Mouse (Mus musculus) MEL (cell line): ENCODE results near the gene Tnk2. TPM values are rescaled to one million over a fixed set of nuclear protein-coding genes. Genes with fewer than 3 reads are reported as not detected.

Experiments
- DNase-seq: peaks from one replicate; pipeline ENCODE4 v3.0.0; 2011; ENCODE audit warnings: low read depth, low spot score
- H3K27ac ChIP-seq: 2 replicates; pipeline ENCODE4 v1.5.1; 2012; ENCODE audit warnings: low read depth, mild to moderate bottlenecking, control low read depth, low read length, moderate library complexity; ENCODE audit not compliant: control insufficient read depth
- H3K27me3 ChIP-seq, 2 experiments: fragments of 150-350 bp in 1 of 2; sonication (generic) in 1 of 2; 2 replicates each; pipeline ENCODE4 v1.6.1; 2012; ENCODE audit warnings: low read length in 2 of 2, mild to moderate bottlenecking in 2 of 2, improper control_type of control experiment in 1 of 2, moderate library complexity in 1 of 2; ENCODE audit not compliant: insufficient read depth in 2 of 2, control insufficient read depth in 1 of 2
- H3K36me3 ChIP-seq, 2 experiments: 2 replicates each; pipeline ENCODE4 v1.6.1; 2012 to 2014; ENCODE audit warnings: low read length in 2 of 2, improper control_type of control experiment in 1 of 2, inconsistent platforms in 1 of 2, mild to moderate bottlenecking in 1 of 2; ENCODE audit not compliant: insufficient read depth in 2 of 2, control insufficient read depth in 1 of 2
- H3K4me1 ChIP-seq, 2 experiments: fragments of 150-350 bp in 1 of 2; sonication (generic) in 1 of 2; 2 replicates each; pipeline ENCODE4 v1.6.1; 2012; ENCODE audit warnings: low read length in 2 of 2, improper control_type of control experiment in 1 of 2, mild to moderate bottlenecking in 1 of 2; ENCODE audit not compliant: insufficient read depth in 2 of 2, control insufficient read depth in 1 of 2
- H3K4me3 ChIP-seq, 2 experiments: fragments of 150-350 bp in 1 of 2; sonication (generic) in 1 of 2; 2 replicates each; pipeline ENCODE4 v1.5.1; 2012; ENCODE audit warnings: low read depth in 2 of 2, low read length in 2 of 2, mild to moderate bottlenecking in 2 of 2, moderate library complexity in 2 of 2, control low read depth in 1 of 2, improper control_type of control experiment in 1 of 2; ENCODE audit not compliant: control insufficient read depth in 1 of 2, insufficient read depth in 1 of 2
- H3K79me2 ChIP-seq: 2 replicates; pipeline ENCODE4 v1.6.1; 2012; ENCODE audit warnings: mild to moderate bottlenecking, low read length, moderate library complexity; ENCODE audit not compliant: control insufficient read depth, poor library complexity, insufficient read depth
- H3K9ac ChIP-seq: 2 replicates; pipeline ENCODE4 v1.6.1; 2012; ENCODE audit warnings: low read depth, mild to moderate bottlenecking, control low read depth, low read length, moderate library complexity; ENCODE audit not compliant: control insufficient read depth, poor library complexity, severe bottlenecking
- H3K9me3 ChIP-seq: fragments of 150-350 bp; sonication (generic); replicated peaks from 2 replicates; pipeline ENCODE4 v1.6.1; 2012; ENCODE audit warnings: mild to moderate bottlenecking, low read length, improper control_type of control experiment, moderate library complexity; ENCODE audit not compliant: insufficient read depth
- CHD1 ChIP-seq: IDR thresholded peaks from 2 replicates; pipeline ENCODE4 v1.6.1; 2012; ENCODE audit warnings: low read depth, mild to moderate bottlenecking, inconsistent platforms, low read length, improper control_type of control experiment
- CHD2 ChIP-seq: IDR thresholded peaks from 2 replicates; pipeline ENCODE4 v1.6.1; 2011; ENCODE audit warnings: low read length, improper control_type of control experiment
- CTCF ChIP-seq, 3 experiments: IDR thresholded peaks in 2 of 3; conservative IDR thresholded peaks in 1 of 3; 2 replicates each; pipeline ENCODE4 v1.5.1; 2011 to 2012; ENCODE audit warnings: low read length in 3 of 3, low read depth in 2 of 3, mild to moderate bottlenecking in 2 of 3, improper control_type of control experiment in 1 of 3, inconsistent platforms in 1 of 3, mixed read lengths in 1 of 3, moderate library complexity in 1 of 3; ENCODE audit not compliant: control insufficient read depth in 1 of 3, insufficient read depth in 1 of 3, poor library complexity in 1 of 3, severe bottlenecking in 1 of 3
- EP300 ChIP-seq, 2 experiments: IDR thresholded peaks; 2 replicates each; pipeline ENCODE4 v1.6.1; 2011; ENCODE audit warnings: improper control_type of control experiment in 2 of 2, low read length in 2 of 2, low read depth in 1 of 2, mild to moderate bottlenecking in 1 of 2
- KAT2A ChIP-seq: conservative IDR thresholded peaks from 2 replicates; pipeline ENCODE4 v1.6.1; 2012; ENCODE audit warnings: low read depth, low read length, improper control_type of control experiment, inconsistent platforms
- MAFK ChIP-seq: IDR thresholded peaks from 2 replicates; pipeline ENCODE4 v1.6.1; 2011; ENCODE audit warnings: low read depth, mild to moderate bottlenecking, low read length, improper control_type of control experiment, borderline replicate concordance
- MEF2A ChIP-seq: IDR thresholded peaks from 2 replicates; pipeline ENCODE4 v1.6.1; 2014; ENCODE audit warnings: low read depth, mild to moderate bottlenecking, inconsistent platforms, low read length, improper control_type of control experiment; ENCODE audit not compliant: poor library complexity, insufficient replicate concordance, severe bottlenecking; ENCODE audit errors: extremely low read depth
- RAD21 ChIP-seq: IDR thresholded peaks from 2 replicates; pipeline ENCODE4 v1.6.1; 2011; ENCODE audit warnings: mild to moderate bottlenecking, low read depth, low read length, improper control_type of control experiment
- SIN3A ChIP-seq: IDR thresholded peaks from 2 replicates; pipeline ENCODE4 v1.6.1; 2012; ENCODE audit warnings: low read length, improper control_type of control experiment, inconsistent platforms
- SMC3 ChIP-seq: IDR thresholded peaks from 2 replicates; pipeline ENCODE4 v1.6.1; 2011; ENCODE audit warnings: low read depth, low read length, improper control_type of control experiment
- TAL1 ChIP-seq: IDR thresholded peaks from 2 replicates; pipeline ENCODE4 v1.6.1; 2012; ENCODE audit warnings: mild to moderate bottlenecking, inconsistent platforms, low read length, moderate library complexity, mixed read lengths
- UBTF ChIP-seq: IDR thresholded peaks from 2 replicates; pipeline ENCODE4 v1.6.1; 2012; ENCODE audit warnings: low read depth, mild to moderate bottlenecking, inconsistent platforms, low read length, improper control_type of control experiment, moderate library complexity, borderline replicate concordance; ENCODE audit not compliant: insufficient read depth
- USF1 ChIP-seq: IDR thresholded peaks from 2 replicates; pipeline ENCODE4 v1.6.1; 2014; ENCODE audit warnings: low read depth, mild to moderate bottlenecking, inconsistent platforms, low read length, improper control_type of control experiment, moderate library complexity
- ZC3H11A ChIP-seq: IDR thresholded peaks from 2 replicates; pipeline ENCODE4 v1.6.1; 2012; ENCODE audit warnings: low read depth, mild to moderate bottlenecking, inconsistent platforms, low read length, improper control_type of control experiment
- ZKSCAN1 ChIP-seq: IDR thresholded peaks from 2 replicates; pipeline ENCODE4 v1.6.1; 2012; ENCODE audit warnings: low read depth, mild to moderate bottlenecking, inconsistent platforms, low read length, improper control_type of control experiment, moderate library complexity
- ZMIZ1 ChIP-seq: IDR thresholded peaks from 2 replicates; pipeline ENCODE4 v1.6.1; 2012; ENCODE audit warnings: low read depth, mild to moderate bottlenecking, inconsistent platforms, low read length, improper control_type of control experiment, moderate library complexity
- polyA plus RNA-seq, 2 experiments: library from polyadenylated mRNA; stranded (reverse) in 1 of 2; unstranded in 1 of 2; fragments of >175 nt in 1 of 2; fragments of >200 nt in 1 of 2; gene quantifications; 2 replicates each; pipeline versions ENCODE4 v1.2.1 to v1.2.4; 2012; ENCODE audit warnings: low replicate concordance in 2 of 2, low read depth in 1 of 2; ENCODE audit not compliant: insufficient read length in 2 of 2, insufficient read depth in 1 of 2, missing spikeins in 1 of 2
- total RNA-seq: library from RNA; depleted of rRNA; stranded (reverse); fragments of 300-350 nt; gene quantifications from 2 replicates; pipeline ENCODE4 v1.2.3, GENCODE M21; 2012

Gene Tnk2
- total and polyA plus RNA-seq, 3 experiments, result 34.8 to 77.0 TPM; not detected in 1

DNA sequence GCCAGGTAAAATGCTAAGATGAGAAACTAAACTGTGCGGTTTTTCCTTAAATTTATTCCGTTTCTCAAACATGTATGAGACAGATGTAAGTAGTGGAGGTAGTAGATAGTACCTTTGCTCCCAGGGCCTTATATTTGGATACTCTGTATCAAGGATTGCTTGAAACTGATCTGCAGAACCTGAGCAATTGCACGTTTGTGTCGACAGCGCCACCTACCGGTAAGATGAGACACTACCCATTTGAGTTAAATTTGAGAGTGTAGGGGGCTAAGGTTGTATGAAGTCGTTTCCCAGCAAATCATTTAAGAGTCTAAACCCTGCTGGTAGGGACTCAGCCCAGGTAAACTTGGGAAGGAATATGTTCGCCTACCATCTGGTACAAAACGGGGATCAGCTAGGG lies 45.8 kb downstream of the Tnk2 start:
- H3K9me3 ChIP-seq, result no peaks in the 10 kb centered on the region
- DNase-seq, result peak; percentile 87
- H3K4me1 ChIP-seq, result no peaks in the 10 kb centered on the region; a peak in 1 of 4 replicates
- no peaks in the 10 kb centered on the region for H3K27me3 ChIP-seq
- no peak for TF ChIP-seq KAT2A
- no peak for TF ChIP-seq SIN3A
- TF ChIP-seq ZMIZ1, result no peak
- TF ChIP-seq RAD21, result peak; percentile 90
- TF ChIP-seq MAFK, result no peak
- no peak for TF ChIP-seq ZKSCAN1
- TF ChIP-seq CHD2, result no peak
- TF ChIP-seq ZC3H11A, result peak; percentile 85
- no peak for TF ChIP-seq UBTF
- TF ChIP-seq CTCF (IDR thresholded peaks at IDR 0.05 in 2 of 3, conservative IDR thresholded peaks at IDR 0.05 in 1 of 3; ENCODE audit: control insufficient read depth in 1 of 3, insufficient read depth in 1 of 3, low read depth in 2 of 3, low read length in 3 of 3, poor library complexity in 1 of 3, severe bottlenecking in 1 of 3), result peak; percentile 85 to 94 (median 87)
- no peak for TF ChIP-seq EP300 (IDR thresholded peaks at IDR 0.05; ENCODE audit: low read depth in 1 of 2, low read length in 2 of 2)
- TF ChIP-seq CHD1, result no peak
- TF ChIP-seq SMC3, result peak; percentile 88
- peak overlapping the region; percentile 27 to 30; a peak in 3 of 4 replicates for H3K4me3 ChIP-seq
- H3K36me3 ChIP-seq, result no peaks in the 10 kb centered on the region
- no peak overlapping the region for H3K27ac ChIP-seq
- peak overlapping the region; percentile 43 for H3K9ac ChIP-seq
- no peaks in the 10 kb centered on the region for H3K79me2 ChIP-seq

- Histone ChIP-seq H3K4me3 (no peak overlapping the region), H3K4me1 (peaks cover 0 to 5% of the 10 kb centered on the region in 2 experiments; a peak in 1 of 4 replicates), H3K9me3 (no peaks in the 10 kb centered on the region), H3K27ac (no peak overlapping the region), H3K36me3 (no peaks in the 10 kb centered on the region; a peak in 1 of 4 replicates), H3K79me2 (no peaks in the 10 kb centered on the region), H3K9ac (peak overlapping the region; percentile 2; the same call in 1 of the 2 replicates), H3K27me3 (no peaks in the 10 kb centered on the region)
- DNase-seq, result peak; percentile 60
- TF ChIP-seq MEF2A (peak; percentile 58), SMC3 (peak; percentile 40), USF1 (no peak), KAT2A (no peak), TAL1 (no peak), RAD21 (peak; percentile 60), CTCF (IDR thresholded peaks at IDR 0.05 in 2 of 3, conservative IDR thresholded peaks at IDR 0.05 in 1 of 3; ENCODE audit: control insufficient read depth in 1 of 3, insufficient read depth in 1 of 3, low read depth in 2 of 3, low read length in 3 of 3, poor library complexity in 1 of 3, severe bottlenecking in 1 of 3) (peak; percentile 39 to 80 (median 77))
Measured at GRCm38 (mm10) chr16:32696841-32697464, 53.3 kb downstream of the Tnk2 start.
